Mouse (Mus musculus): ENCODE results near the gene Lrrc42. TPM values are rescaled to one million over a fixed set of nuclear protein-coding genes. Genes with fewer than 3 reads are reported as not detected.

Lrrc42 gene
- polyA plus RNA-seq, 1 experiment from 2014 or later: 96.2 TPM

DNA sequence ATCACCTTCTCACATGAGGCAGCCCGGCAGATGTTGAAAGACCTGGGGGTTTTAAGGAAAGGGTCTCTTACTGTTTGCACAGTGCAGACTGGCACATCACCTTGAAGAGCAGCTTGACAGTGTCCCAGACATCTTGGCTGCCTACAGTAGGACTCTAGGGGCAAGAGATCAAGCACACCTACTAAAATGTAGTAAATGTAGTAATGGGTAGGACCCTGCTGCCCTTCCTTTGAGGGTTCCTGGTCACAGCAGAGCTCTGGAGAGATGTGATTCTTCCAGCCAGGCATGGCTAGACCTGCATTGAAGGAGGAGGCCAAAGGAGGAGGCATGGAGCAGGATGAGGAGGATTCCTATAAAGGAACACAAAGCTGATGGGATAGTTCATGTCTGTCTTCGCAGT, 46.3 kb downstream of the Lrrc42 start:
- Histone ChIP-seq H3K4me3 (ENCODE audit: low read length) (no peak overlapping the region), H3K9ac (replicated peaks; ENCODE audit: low read length) (no peak overlapping the region), H3K27me3 (ENCODE audit: insufficient read depth, low read length) (no peaks in the 10 kb centered on the region), H3K4me1 (ENCODE audit: insufficient read depth, low read length) (0 out of 2 replicates have a peak, but pooled peaks cover 8% of the 10 kb centered on the region), H3K4me2 (replicated peaks; ENCODE audit: low read depth, low read length) (no peak overlapping the region), H3K36me3 (ENCODE audit: insufficient read depth, low read length) (peaks cover 23% of the 10 kb centered on the region), H3K27ac (ENCODE audit: low read length) (no peak overlapping the region), H3K9me3 (ENCODE audit: low read length) (no peaks in the 10 kb centered on the region)
- ATAC-seq (ENCODE audit: low FRiP score, low TSS enrichment): no peak
- WGBS: 91% methylated on average over 2 of the region's 2 CpGs

- H3K9me3 ChIP-seq (ENCODE audit: low read length): no peaks in the 10 kb centered on the region
- peaks cover 56% of the 10 kb centered on the region for H3K36me3 ChIP-seq (ENCODE audit: insufficient read depth, low read length)
- no peaks in the 10 kb centered on the region for H3K27me3 ChIP-seq (ENCODE audit: insufficient read depth, low read length)
- WGBS: 85% methylated on average over 7 of the region's 7 CpGs
- no peak overlapping the region for H3K4me3 ChIP-seq (ENCODE audit: low read length)
- no peak overlapping the region for H3K9ac ChIP-seq (replicated peaks; ENCODE audit: low read length)
- no peak overlapping the region for H3K4me2 ChIP-seq (replicated peaks; ENCODE audit: low read depth, low read length)
- no peak for ATAC-seq (ENCODE audit: low FRiP score, low TSS enrichment)
- no peak overlapping the region for H3K27ac ChIP-seq (ENCODE audit: low read length)
- no peaks in the 10 kb centered on the region for H3K4me1 ChIP-seq (ENCODE audit: insufficient read depth, low read length)
Observed at GRCm38 (mm10) chr4:107203001-107203400, 50.3 kb downstream of the Lrrc42 start.

DNA sequence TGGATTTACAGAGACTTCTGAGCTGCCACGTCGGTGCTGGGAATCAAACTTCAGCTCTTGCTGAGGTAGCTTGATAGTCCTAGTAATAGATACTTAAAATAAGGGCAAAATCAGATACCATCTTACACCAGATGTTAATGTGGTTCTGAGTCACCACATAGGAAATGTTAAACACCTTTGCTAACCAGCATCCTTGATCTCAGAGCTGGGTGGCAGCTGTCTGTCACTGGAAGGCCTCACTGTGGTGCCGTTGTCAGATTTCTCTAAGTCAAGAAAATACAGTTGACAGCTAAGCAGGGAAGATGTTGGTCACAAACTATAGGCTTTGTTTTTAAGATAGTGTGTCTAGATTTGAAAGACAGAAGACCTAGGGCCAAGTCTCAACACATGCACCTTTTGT, 51.6 kb downstream of the Lrrc42 start:
- peaks cover 62% of the 10 kb centered on the region for H3K36me3 ChIP-seq (ENCODE audit: insufficient read depth, low read length)
- H3K9me3 ChIP-seq (ENCODE audit: low read length): no peaks in the 10 kb centered on the region
- no peak overlapping the region for H3K27ac ChIP-seq (ENCODE audit: low read length)
- H3K4me1 ChIP-seq (ENCODE audit: insufficient read depth, low read length): no peaks in the 10 kb centered on the region
- 96% methylated on average over 3 of the region's 3 CpGs for WGBS
- no peak for ATAC-seq (ENCODE audit: low FRiP score, low TSS enrichment)
- no peak overlapping the region for H3K4me3 ChIP-seq (ENCODE audit: low read length)
- no peak overlapping the region for H3K9ac ChIP-seq (replicated peaks; ENCODE audit: low read length)
- no peaks in the 10 kb centered on the region for H3K27me3 ChIP-seq (ENCODE audit: insufficient read depth, low read length)
- no peak overlapping the region for H3K4me2 ChIP-seq (replicated peaks; ENCODE audit: low read depth, low read length)

DNA sequence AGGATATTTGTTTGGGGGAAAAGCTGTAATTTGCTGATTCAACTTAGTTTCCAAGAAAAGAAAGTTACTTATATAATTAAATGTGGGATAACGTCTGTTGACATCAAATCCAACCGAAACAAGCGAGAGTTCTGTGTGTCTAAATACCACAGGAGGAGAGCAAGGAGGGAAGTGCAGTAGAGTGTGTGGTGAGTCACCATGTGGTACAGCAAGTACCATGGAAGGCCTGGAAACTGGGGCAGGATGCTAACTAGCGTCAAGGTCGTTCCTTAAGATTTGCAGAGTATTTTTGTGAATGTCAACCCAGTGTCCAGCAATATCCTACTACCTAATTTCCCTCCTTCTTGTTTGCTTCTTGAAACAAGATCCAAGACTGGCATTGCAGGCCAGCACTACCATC, 55.3 kb downstream of the Lrrc42 start:
- H3K4me1 ChIP-seq (ENCODE audit: insufficient read depth, low read length): no peaks in the 10 kb centered on the region
- WGBS: 93% methylated on average over 5 of the region's 5 CpGs
- no peaks in the 10 kb centered on the region for H3K9me3 ChIP-seq (ENCODE audit: low read length)
- no peak overlapping the region for H3K27ac ChIP-seq (ENCODE audit: low read length)
- no peak overlapping the region for H3K4me2 ChIP-seq (replicated peaks; ENCODE audit: low read depth, low read length)
- peaks cover 68% of the 10 kb centered on the region for H3K36me3 ChIP-seq (ENCODE audit: insufficient read depth, low read length)
- no peak overlapping the region for H3K4me3 ChIP-seq (ENCODE audit: low read length)
- H3K9ac ChIP-seq (replicated peaks; ENCODE audit: low read length): no peak overlapping the region
- no peak for ATAC-seq (ENCODE audit: low FRiP score, low TSS enrichment)
- no peaks in the 10 kb centered on the region for H3K27me3 ChIP-seq (ENCODE audit: insufficient read depth, low read length)

- no peak overlapping the region for H3K4me3 ChIP-seq (ENCODE audit: low read length)
- no peak for ATAC-seq (ENCODE audit: low FRiP score, low TSS enrichment)
- peaks cover 68% of the 10 kb centered on the region for H3K36me3 ChIP-seq (ENCODE audit: insufficient read depth, low read length)
- no peak overlapping the region for H3K9ac ChIP-seq (replicated peaks; ENCODE audit: low read length)
- WGBS: 96% methylated on average over 2 of the region's 2 CpGs
- H3K27me3 ChIP-seq (ENCODE audit: insufficient read depth, low read length): no peaks in the 10 kb centered on the region
- H3K27ac ChIP-seq (ENCODE audit: low read length): no peak overlapping the region
- no peak overlapping the region for H3K4me2 ChIP-seq (replicated peaks; ENCODE audit: low read depth, low read length)
- no peaks in the 10 kb centered on the region for H3K9me3 ChIP-seq (ENCODE audit: low read length)
- no peaks in the 10 kb centered on the region for H3K4me1 ChIP-seq (ENCODE audit: insufficient read depth, low read length)
Observed at GRCm38 (mm10) chr4:107196454-107196853, 56.9 kb downstream of the Lrrc42 start.

DNA sequence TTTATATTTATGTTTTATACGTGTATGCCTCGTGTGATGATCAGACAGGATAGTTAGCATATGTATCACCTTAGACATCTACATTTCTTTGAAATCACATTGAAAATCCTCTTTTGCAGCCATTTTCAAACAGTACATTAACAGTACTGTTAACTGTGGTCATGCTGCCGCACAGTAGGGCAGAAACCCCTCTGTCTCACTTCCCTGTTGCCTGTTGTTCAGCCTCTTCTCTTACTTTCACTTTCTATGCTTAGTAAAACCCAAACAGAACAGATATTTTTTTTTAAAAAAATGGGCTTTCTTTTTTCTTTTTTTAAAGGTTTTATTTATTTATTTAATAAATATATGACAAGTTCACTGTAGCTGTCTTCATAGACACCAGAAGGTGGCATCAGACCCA, 59.5 kb downstream of the Lrrc42 start:
- WGBS: 96% methylated on average over 3 of the region's 3 CpGs
- Histone ChIP-seq H3K4me1 (ENCODE audit: insufficient read depth, low read length) (no peaks in the 10 kb centered on the region), H3K9me3 (ENCODE audit: low read length) (no peaks in the 10 kb centered on the region), H3K27me3 (ENCODE audit: insufficient read depth, low read length) (no peaks in the 10 kb centered on the region), H3K9ac (replicated peaks; ENCODE audit: low read length) (no peak overlapping the region), H3K27ac (ENCODE audit: low read length) (no peak overlapping the region), H3K4me3 (ENCODE audit: low read length) (no peak overlapping the region), H3K4me2 (replicated peaks; ENCODE audit: low read depth, low read length) (no peak overlapping the region), H3K36me3 (ENCODE audit: insufficient read depth, low read length) (peaks cover 66% of the 10 kb centered on the region)
- ATAC-seq (ENCODE audit: low FRiP score, low TSS enrichment): no peak

- Histone ChIP-seq H3K4me2 (replicated peaks; ENCODE audit: low read depth, low read length) (no peak overlapping the region), H3K9ac (replicated peaks; ENCODE audit: low read length) (no peak overlapping the region), H3K9me3 (ENCODE audit: low read length) (no peaks in the 10 kb centered on the region), H3K36me3 (ENCODE audit: insufficient read depth, low read length) (peaks cover 34% of the 10 kb centered on the region), H3K27ac (ENCODE audit: low read length) (no peak overlapping the region), H3K4me1 (ENCODE audit: insufficient read depth, low read length) (peaks cover 19% of the 10 kb centered on the region), H3K4me3 (ENCODE audit: low read length) (no peak overlapping the region), H3K27me3 (ENCODE audit: insufficient read depth, low read length) (no peaks in the 10 kb centered on the region)
- WGBS: 42% methylated on average over 3 of the region's 3 CpGs
- no peak for ATAC-seq (ENCODE audit: low FRiP score, low TSS enrichment)
Observed at GRCm38 (mm10) chr4:107185703-107186102, 67.6 kb downstream of the Lrrc42 start.

Other genes starting within 250 kb of the Lrrc42 start
- 120 and 121 TPM in 2 replicates for gene Mrpl37, start 186.7 kb downstream of the Lrrc42 start, polyA plus RNA-seq (2015; fragmentation: Nextera tagmentation; extraction: Ambion mirVana)
- gene Cyb5rl, start 186.5 kb downstream of the Lrrc42 start, polyA plus RNA-seq (2015; fragmentation: Nextera tagmentation; extraction: Ambion mirVana): 13.4 and 14.4 TPM in 2 replicates
- gene Cdcp2, start 156.6 kb downstream of the Lrrc42 start, polyA plus RNA-seq (2015; fragmentation: Nextera tagmentation; extraction: Ambion mirVana): 0.17 and 0.24 TPM in 2 replicates
- gene Tmem59, start 75.1 kb downstream of the Lrrc42 start, polyA plus RNA-seq (2015; fragmentation: Nextera tagmentation; extraction: Ambion mirVana): 523 and 557 TPM in 2 replicates
- 22.1 and 29.7 TPM in 2 replicates for gene Tceanc2, start 74.4 kb downstream of the Lrrc42 start, polyA plus RNA-seq (2015; fragmentation: Nextera tagmentation; extraction: Ambion mirVana)
- not detected in 2 replicates for gene Ldlrad1, start 44.4 kb downstream of the Lrrc42 start, polyA plus RNA-seq (2015; fragmentation: Nextera tagmentation; extraction: Ambion mirVana)
- 32.8 and 34.1 TPM in 2 replicates for gene Hspb11, start 61 bp upstream of the Lrrc42 start, polyA plus RNA-seq (2015; fragmentation: Nextera tagmentation; extraction: Ambion mirVana)
- gene Dio1, start 53.6 kb upstream of the Lrrc42 start, polyA plus RNA-seq (2015; fragmentation: Nextera tagmentation; extraction: Ambion mirVana): 0.47 and 0.68 TPM in 2 replicates
- 54.7 and 57.3 TPM in 2 replicates for gene Yipf1, start 60.8 kb upstream of the Lrrc42 start, polyA plus RNA-seq (2015; fragmentation: Nextera tagmentation; extraction: Ambion mirVana)
- 36.5 and 39.7 TPM in 2 replicates for gene Ndc1, start 114.3 kb upstream of the Lrrc42 start, polyA plus RNA-seq (2015; fragmentation: Nextera tagmentation; extraction: Ambion mirVana)
- 4.6 and 5.1 TPM in 2 replicates for gene Glis1, start 181.1 kb upstream of the Lrrc42 start, polyA plus RNA-seq (2015; fragmentation: Nextera tagmentation; extraction: Ambion mirVana)

Data from kidney, embryonic 16.5 days (tissue).